8 mouse cellular contexts compared by ENCODE assay signal in the genomic region with DNA sequence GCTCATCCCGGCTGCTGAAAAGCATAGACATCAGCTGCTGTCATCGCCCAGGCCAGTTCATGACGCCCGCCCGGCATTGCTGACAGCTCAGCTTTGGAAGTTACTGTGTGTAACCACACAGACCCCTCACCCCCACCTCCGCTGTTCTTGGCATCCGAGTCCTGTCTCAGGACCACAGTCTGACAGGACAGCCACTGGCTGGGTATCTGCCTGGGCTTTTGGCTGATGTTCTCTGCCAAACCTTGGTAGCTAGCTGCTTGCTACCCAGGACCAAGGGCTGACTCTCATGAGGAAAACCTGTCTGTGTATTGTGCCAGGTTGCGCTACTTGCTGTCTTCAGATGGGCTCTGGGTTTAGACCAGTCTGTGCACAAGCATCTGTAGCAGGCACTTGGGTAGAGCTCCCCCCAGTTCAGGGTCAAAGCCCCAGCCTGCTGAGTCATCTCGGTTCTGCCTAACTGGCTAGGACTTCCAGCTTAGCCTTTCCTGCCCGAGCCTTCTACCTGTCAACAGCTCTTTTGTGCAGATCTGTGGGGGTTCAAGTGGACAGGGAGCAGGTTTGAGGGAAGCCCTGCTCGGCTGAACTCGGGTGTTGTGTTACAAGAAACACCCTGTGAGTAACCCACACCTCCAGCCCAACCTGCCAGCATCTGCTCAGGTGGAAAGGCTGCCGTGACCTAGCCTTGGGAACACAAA.
DNase-seq lines count a peak whose midpoint lies in the region; ATAC-seq lines count a peak whose summit lies in the region.
"Had no signal": no experiment of that assay in that cellular context is flagged by ENCODE, and none has a peak within 500 bp of the region (broad histone marks: within the 10 kb centered on the region; RNA-seq: fewer than 3 reads in every experiment).

No protein-coding gene starts in this region.

- peak overlapping the region; percentile 63 for H3K27ac ChIP-seq in hindbrain, embryonic 15.5 days (replicated peaks)
- peak overlapping the region; percentile 81 for H3K27ac ChIP-seq in liver, embryonic 15.5 days (replicated peaks)

- peak overlapping the region; percentile 35 for H3K4me2 ChIP-seq in hindbrain, embryonic 15.5 days
- H3K4me2 ChIP-seq in liver, embryonic 15.5 days: peak overlapping the region; percentile 27

- no peak overlapping the region for H3K4me3 ChIP-seq in hindbrain, embryonic 15.5 days
- 0 out of 2 replicates have a peak overlapping the region, but pooled peaks have one; percentile 3 for H3K4me3 ChIP-seq in liver, embryonic 15.5 days (replicated peaks)
- H3K4me3 ChIP-seq: erythroblast, embryonic 14.5 days had no signal

- H3K9ac ChIP-seq in hindbrain, embryonic 15.5 days: peak overlapping the region; percentile 21; the same call in 1 of the 2 replicates
- no peak overlapping the region for H3K9ac ChIP-seq in liver, embryonic 15.5 days

- ATAC-seq in hindbrain, embryonic 15.5 days (ENCODE audit: low FRiP score, low read depth): peak; percentile 69
- ATAC-seq in liver, embryonic 15.5 days (ENCODE audit: insufficient read depth): peak; percentile 41
- ATAC-seq in inflammation-experienced regulatory T-cells, adult 6 months: no peak

- no peaks in the 10 kb centered on the region for H3K9me3 ChIP-seq in hindbrain, embryonic 15.5 days
- H3K9me3 ChIP-seq in liver, embryonic 15.5 days (replicated peaks): no peaks in the 10 kb centered on the region

- H3K36me3 ChIP-seq in hindbrain, embryonic 15.5 days: no peaks in the 10 kb centered on the region
- no peaks in the 10 kb centered on the region for H3K36me3 ChIP-seq in liver, embryonic 15.5 days (replicated peaks)

- 34% methylated on average over 13 of the region's 13 CpGs for WGBS in hindbrain, embryonic 15.5 days
- WGBS in liver, embryonic 15.5 days (ENCODE audit: insufficient replicate concordance): 41% methylated on average over 13 of the region's 13 CpGs

- peaks cover 31% of the 10 kb centered on the region for H3K4me1 ChIP-seq in hindbrain, embryonic 15.5 days (replicated peaks)
- H3K4me1 ChIP-seq in liver, embryonic 15.5 days (replicated peaks): peaks cover 36% of the 10 kb centered on the region

- DNase-seq in NIH3T3 (ENCODE audit: low read depth): peak; percentile 85
- peak; percentile 29 for DNase-seq in cerebellum, adult 11 months
- DNase-seq in forelimb bud, embryonic 11.5 days (ENCODE audit: low read depth, low spot score): peak; percentile 29
- peak; percentile 46 for DNase-seq in retina, embryonic 14.5 days (ENCODE audit: low spot score)

- no peaks in the 10 kb centered on the region for H3K27me3 ChIP-seq in hindbrain, embryonic 15.5 days
- no peaks in the 10 kb centered on the region for H3K27me3 ChIP-seq in liver, embryonic 15.5 days

Comparison
In these comparisons a context has a peak if more than half of its experiments do, and no peak if none do; other contexts are left out.
1. DNase-seq: peak in every context shown above with its lines; median percentile 85 in NIH3T3; 46 in retina, embryonic 14.5 days; 29 in cerebellum, adult 11 months; 29 in forelimb bud, embryonic 11.5 days.